Mouse (Mus musculus) ES-Bruce4 (cell line): ENCODE measurements around the gene Ldlrad3.

Experiments used
- CTCF ChIP-seq: IDR thresholded peaks from one replicate; pipeline ENCODE4 v1.8.1; 2011; ENCODE audit warnings: low read depth, low read length
- POLR2A ChIP-seq: IDR thresholded peaks from one replicate; pipeline ENCODE4 v1.8.1; 2011; ENCODE audit warnings: low read length; ENCODE audit not compliant: insufficient read depth

DNA sequence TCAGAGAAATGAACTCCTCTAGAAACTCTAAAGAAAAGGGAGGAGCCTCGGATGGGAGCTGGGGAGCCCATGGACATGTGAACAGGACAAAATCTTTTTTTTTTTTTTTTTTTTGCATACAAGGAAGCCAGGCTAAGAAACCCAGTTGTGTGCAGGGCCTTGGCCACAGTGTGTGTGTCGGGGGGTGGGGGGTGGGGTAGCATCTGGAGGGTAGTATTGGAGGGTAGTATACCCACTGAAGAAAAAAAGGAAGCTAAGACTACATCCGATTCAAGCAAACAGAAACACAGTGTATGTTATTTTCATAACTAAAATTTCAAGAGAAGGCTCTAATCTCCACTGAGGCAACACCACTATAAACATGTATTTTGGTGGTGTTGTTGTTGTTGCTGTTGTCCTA, 50.0 kb downstream of the Ldlrad3 start:
- TF ChIP-seq POLR2A (no peak), CTCF (no peak)
